Mouse (Mus musculus) neural tube, embryonic 15.5 days (tissue): Measurements from ENCODE around the gene Slc16a8. TPM values are rescaled to one million over a fixed set of nuclear protein-coding genes. Genes with fewer than 3 reads are reported as not detected.
"Not testable (repeated sequence)": the region's sequence is repeated elsewhere in the genome, so short reads cannot be mapped to it uniquely, and the experiment has no call there.

ENCODE experiments used
- ATAC-seq: fragments of 200-750 bp; cut with Nextera tagmentation; 2 replicates; pipeline ENCODE4 v1.8.0; 2017; ENCODE audit warnings: mild to moderate bottlenecking, moderate TSS enrichment, moderate library complexity; ENCODE audit not compliant: low FRiP score
- H3K27ac ChIP-seq: fragments of 300-500 bp; sonication (generic); replicated peaks from 2 replicates; pipeline ENCODE4 v1.5.1; 2015; ENCODE audit warnings: mild to moderate bottlenecking, inconsistent platforms
- H3K27me3 ChIP-seq: fragments of 300-500 bp; sonication (generic); replicated peaks from 2 replicates; pipeline ENCODE4 v1.6.1; 2015; ENCODE audit warnings: inconsistent platforms
- H3K36me3 ChIP-seq: fragments of 300-500 bp; sonication (generic); 2 replicates; pipeline ENCODE4 v1.6.1; 2015; ENCODE audit warnings: inconsistent platforms
- H3K4me1 ChIP-seq: fragments of 300-500 bp; sonication (generic); 2 replicates; pipeline ENCODE4 v1.6.1; 2015; ENCODE audit warnings: inconsistent platforms
- H3K4me2 ChIP-seq: fragments of 300-500 bp; sonication (generic); 2 replicates; pipeline ENCODE4 v1.6.1; 2015; ENCODE audit warnings: inconsistent platforms, mild to moderate bottlenecking, moderate library complexity
- H3K4me3 ChIP-seq: fragments of 300-500 bp; sonication (generic); replicated peaks from 2 replicates; pipeline ENCODE4 v1.5.1; 2015; ENCODE audit warnings: mild to moderate bottlenecking, inconsistent platforms
- H3K9ac ChIP-seq: fragments of 300-500 bp; sonication (generic); replicated peaks from 2 replicates; pipeline ENCODE4 v1.6.1; 2015; ENCODE audit warnings: mild to moderate bottlenecking, inconsistent platforms
- H3K9me3 ChIP-seq: fragments of 300-500 bp; sonication (generic); replicated peaks from 2 replicates; pipeline ENCODE4 v1.6.1; 2016; ENCODE audit warnings: inconsistent platforms
- WGBS: fragments of 180-500 bp; shearing (Covaris S2); methylation state at CpG from one replicate; pipeline ENCODE4 v1.1.7; 2015; ENCODE audit warnings: mixed read lengths; 5-methylcytosine and 5-hydroxymethylcytosine counted together
- polyA plus RNA-seq: library from polyadenylated mRNA; unstranded; fragments of >200 nt; fragmentation: Nextera tagmentation; extraction: Ambion mirVana; gene quantifications from 2 replicates; pipeline ENCODE4 v1.2.1, GENCODE M21; 2015

Slc16a8 gene
- polyA plus RNA-seq, 1 experiment from 2014 or later = 0.40 TPM

DNA sequence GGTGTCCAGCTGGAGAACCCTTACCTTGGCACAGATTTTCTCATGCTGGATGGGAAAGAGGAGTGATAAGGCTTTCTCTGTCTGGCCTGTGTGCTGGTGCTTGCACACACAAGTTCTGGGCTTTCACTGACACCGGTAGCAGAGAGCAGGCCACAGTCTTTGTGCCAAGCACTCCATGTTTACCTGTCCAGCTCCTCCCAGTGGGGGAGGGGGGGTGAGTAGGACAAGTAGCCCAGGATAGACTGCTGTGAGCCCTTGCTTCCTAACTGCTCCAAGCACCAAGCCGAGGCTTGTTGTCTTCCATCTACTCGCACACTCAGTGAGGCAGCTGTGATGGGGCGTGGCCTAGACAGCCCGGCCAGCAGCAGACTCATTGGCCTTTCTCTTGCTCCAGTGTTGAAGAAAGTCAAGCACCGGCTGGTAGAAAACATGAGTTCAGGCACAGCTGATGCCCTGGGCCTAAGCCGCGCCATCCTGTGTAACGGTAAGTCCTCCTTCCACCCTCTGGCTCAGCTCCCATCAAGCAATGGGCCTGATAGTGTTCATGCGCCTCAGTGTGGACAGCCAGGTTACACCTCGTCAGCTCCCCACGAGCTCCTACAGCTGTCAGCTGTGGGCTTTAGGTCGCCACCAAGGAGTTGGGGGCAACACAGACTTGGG lies 11.9 kb downstream of the Slc16a8 start:
- Histone ChIP-seq H3K36me3 (peaks cover 77% of the 10 kb centered on the region), H3K9me3 (no peaks in the 10 kb centered on the region), H3K27me3 (no peaks in the 10 kb centered on the region), H3K4me2 (no peak overlapping the region), H3K4me3 (no peak overlapping the region), H3K27ac (peak overlapping the region; percentile 60), H3K4me1 (peaks cover 17% of the 10 kb centered on the region), H3K9ac (no peak overlapping the region)
- WGBS = 74% methylated on average over 13 of the region's 13 CpGs
- ATAC-seq = peak; percentile 39

DNA sequence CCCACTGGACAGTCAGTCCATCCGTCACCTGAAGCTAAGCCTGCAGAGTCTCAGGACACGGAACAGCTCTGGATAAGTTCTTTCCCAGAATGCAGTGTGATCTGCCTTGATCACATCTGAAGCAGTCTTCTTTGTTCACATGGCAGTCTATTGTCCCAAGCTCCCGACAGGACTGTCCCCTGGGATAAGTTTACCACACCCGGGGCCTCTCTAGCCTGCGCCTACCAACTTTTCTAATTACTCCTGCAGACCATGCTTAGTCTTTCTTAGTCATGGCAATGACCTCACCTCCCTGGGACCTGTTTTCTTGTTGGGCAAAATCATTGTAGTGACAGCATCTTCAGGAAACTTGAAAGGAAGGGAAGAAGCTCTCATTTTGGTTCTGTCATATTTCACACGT lies 16.5 kb downstream of the Slc16a8 start:
- no peak overlapping the region for H3K4me2 ChIP-seq
- no peaks in the 10 kb centered on the region for H3K27me3 ChIP-seq
- H3K9me3 ChIP-seq = no peaks in the 10 kb centered on the region
- H3K9ac ChIP-seq = no peak overlapping the region
- ATAC-seq = no peak
- no peak overlapping the region for H3K27ac ChIP-seq
- peaks cover 4% of the 10 kb centered on the region; the same call in 1 of the 2 replicates for H3K4me1 ChIP-seq
- 65% methylated on average over 6 of the region's 6 CpGs for WGBS
- no peak overlapping the region for H3K4me3 ChIP-seq
- peaks cover 70% of the 10 kb centered on the region for H3K36me3 ChIP-seq

DNA sequence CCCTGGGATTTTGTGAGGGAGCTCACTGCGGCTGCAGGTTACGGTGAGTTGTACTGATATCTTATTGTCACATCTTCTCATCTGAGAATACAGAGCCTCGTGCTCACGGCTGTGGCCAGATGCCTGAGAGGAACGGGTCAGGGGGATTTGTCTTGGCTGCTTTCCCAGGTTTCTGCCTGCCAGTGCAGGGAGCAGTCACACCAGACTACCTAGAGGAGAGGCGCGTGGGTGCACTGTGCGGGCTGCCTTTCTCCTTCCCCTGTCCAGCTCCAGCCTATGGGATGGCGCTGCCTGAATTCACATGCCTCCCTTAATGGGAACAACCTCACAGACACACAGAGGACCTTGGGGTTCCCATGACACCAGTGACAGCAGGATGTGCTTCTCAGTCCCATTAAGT lies 19.3 kb downstream of the Slc16a8 start:
- no peak overlapping the region for H3K4me3 ChIP-seq
- ATAC-seq = no peak
- no peak overlapping the region for H3K27ac ChIP-seq
- peaks cover 70% of the 10 kb centered on the region for H3K36me3 ChIP-seq
- H3K9me3 ChIP-seq = no peaks in the 10 kb centered on the region
- no peaks in the 10 kb centered on the region for H3K27me3 ChIP-seq
- H3K4me2 ChIP-seq = no peak overlapping the region
- WGBS = 72% methylated on average over 9 of the region's 9 CpGs
- H3K4me1 ChIP-seq = peaks cover 2% of the 10 kb centered on the region
- no peak overlapping the region for H3K9ac ChIP-seq

DNA sequence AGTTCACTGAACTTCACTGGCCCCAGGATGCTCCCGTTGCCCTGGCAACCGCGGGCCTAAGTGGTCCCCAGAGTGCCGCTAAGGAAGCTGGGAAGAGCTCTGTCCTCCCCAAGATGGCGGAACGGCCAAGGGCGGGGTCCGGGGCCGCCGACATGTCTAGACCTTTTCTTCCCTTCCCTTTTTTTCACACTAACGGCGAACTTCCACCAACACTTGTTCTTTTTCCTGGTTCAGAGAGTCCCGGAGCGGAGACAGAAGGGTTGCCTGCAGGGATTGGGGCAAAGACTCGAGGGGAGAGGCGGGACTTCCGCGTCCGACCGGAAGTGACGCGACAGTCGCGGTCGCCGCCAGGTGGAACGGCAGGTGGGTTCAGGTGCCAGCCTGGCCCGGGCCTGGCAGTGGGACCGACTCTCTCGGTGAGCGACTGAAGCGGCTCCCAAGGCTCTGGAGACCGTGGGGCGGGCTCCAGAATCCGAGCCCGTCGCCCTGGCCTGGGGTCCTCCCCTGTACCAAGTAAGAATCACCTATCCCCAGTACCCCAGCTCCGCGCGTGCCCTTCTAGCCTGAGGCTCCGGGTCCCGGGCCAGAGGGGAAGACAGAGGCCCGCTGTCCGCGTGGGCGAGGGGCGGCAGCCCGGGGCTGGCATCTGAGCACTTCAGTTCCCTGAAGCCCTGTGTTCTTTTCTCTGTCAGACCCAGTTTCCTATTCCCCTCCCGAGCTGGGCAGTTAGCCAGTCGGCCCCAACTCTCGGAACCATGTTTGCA lies 25.3 kb downstream of the Slc16a8 start, which contains the start of the genes Pick1 and Gm49486:
Gene Pick1 (plus strand): TSS at position 116 of the 764 bp plus-strand sequence.
Gene Gm49486 (plus strand): TSS at position 334 of the 764 bp plus-strand sequence.
- no peaks in the 10 kb centered on the region for H3K27me3 ChIP-seq
- peak; percentile 92 for ATAC-seq
- H3K4me3 ChIP-seq = peak within 1 kb of the TSS; percentile 92
- peaks cover 24% of the 10 kb centered on the region for H3K4me1 ChIP-seq
- WGBS = under 1% methylated on average over 51 of the region's 51 CpGs
- H3K27ac ChIP-seq = peak within 1 kb of the TSS; percentile 99
- no peaks in the 10 kb centered on the region for H3K9me3 ChIP-seq
- peak within 1 kb of the TSS; percentile 93 for H3K4me2 ChIP-seq
- peak within 1 kb of the TSS; percentile 96 for H3K9ac ChIP-seq
- H3K36me3 ChIP-seq = peaks cover 22% of the 10 kb centered on the region

DNA sequence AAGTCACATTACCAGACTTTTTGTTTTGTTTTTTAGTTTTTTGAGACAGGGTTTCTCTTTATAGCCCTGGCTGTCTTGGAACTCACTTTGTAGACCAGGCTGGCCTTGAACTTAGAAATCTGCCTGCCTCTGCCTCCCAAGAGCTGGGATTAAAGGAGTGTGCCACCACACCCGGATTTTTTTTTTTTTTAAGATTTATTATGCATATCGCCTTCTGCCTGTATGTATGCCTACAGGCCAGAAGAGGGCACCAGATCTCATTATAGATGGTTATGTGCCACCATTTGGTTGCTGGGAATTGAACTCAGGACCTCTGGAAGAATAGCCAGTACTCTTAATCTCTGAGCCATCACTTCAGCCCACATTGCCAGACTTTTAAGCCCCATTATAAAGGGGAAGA lies 28.8 kb downstream of the Slc16a8 start:
- not testable (repeated sequence) for H3K4me3 ChIP-seq, H3K4me2 ChIP-seq, H3K27me3 ChIP-seq, H3K9me3 ChIP-seq, ATAC-seq, H3K36me3 ChIP-seq, H3K9ac ChIP-seq, H3K27ac ChIP-seq
- WGBS = 61% methylated on average over 2 of the region's 2 CpGs
- peaks cover 24% of the 10 kb centered on the region for H3K4me1 ChIP-seq

DNA sequence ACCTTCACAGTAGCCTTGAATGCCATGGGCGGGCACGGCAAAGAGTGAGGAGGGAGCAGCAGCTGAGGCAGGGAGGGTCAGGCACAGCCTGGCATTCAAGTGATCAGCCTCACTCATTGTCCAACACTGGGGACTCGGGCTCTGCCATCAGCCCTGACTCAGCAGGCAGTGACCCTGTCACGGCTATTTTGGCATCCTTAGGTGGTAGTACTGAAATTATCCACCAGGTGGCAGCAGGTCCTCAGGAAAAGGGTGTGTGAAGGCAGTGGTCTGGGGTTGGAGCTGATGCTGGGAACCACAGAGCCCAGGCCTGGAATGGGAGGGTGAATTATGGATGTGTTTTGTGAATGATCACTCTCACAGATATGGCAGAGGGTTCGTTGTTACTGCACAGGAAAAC lies 29.9 kb downstream of the Slc16a8 start:
- Histone ChIP-seq H3K9me3 (no peaks in the 10 kb centered on the region), H3K27ac (no peak overlapping the region; the same call in 1 of the 2 replicates), H3K36me3 (no peaks in the 10 kb centered on the region), H3K4me3 (no peak overlapping the region), H3K4me2 (peak overlapping the region; percentile 19; the same call in 1 of the 2 replicates), H3K27me3 (no peaks in the 10 kb centered on the region), H3K4me1 (peaks cover 17% of the 10 kb centered on the region), H3K9ac (0 out of 2 replicates have a peak overlapping the region, but pooled peaks have one; percentile 26)
- ATAC-seq = peak; percentile 36
- WGBS = 2% methylated on average over 5 of the region's 5 CpGs

DNA sequence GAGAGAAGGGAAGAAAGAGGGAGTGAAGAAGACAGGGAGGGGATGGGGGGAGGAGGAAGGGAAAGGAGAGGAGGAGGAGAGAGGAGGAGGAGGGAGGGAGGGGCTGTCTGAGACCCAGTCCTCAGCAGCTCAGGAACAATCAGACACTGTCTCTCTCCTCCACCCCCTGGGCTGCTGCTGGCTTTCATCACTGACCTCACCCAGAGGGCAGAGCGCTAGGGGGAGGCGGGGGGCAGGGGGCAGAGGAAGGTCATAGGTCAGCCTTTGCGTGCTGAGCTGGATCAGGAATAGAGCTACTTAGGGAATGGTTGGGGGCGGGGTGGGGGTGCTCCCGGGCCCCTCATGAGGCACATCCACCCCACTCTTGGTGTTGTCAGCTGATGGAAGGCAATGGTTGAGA lies 30.9 kb downstream of the Slc16a8 start:
- Histone ChIP-seq H3K9me3 (no peaks in the 10 kb centered on the region), H3K4me2 (no peak overlapping the region), H3K36me3 (no peaks in the 10 kb centered on the region), H3K9ac (no peak overlapping the region), H3K27me3 (no peaks in the 10 kb centered on the region), H3K4me3 (no peak overlapping the region), H3K27ac (no peak overlapping the region), H3K4me1 (peaks cover 12% of the 10 kb centered on the region)
- no peak for ATAC-seq
- 9% methylated on average over 5 of the region's 5 CpGs for WGBS

DNA sequence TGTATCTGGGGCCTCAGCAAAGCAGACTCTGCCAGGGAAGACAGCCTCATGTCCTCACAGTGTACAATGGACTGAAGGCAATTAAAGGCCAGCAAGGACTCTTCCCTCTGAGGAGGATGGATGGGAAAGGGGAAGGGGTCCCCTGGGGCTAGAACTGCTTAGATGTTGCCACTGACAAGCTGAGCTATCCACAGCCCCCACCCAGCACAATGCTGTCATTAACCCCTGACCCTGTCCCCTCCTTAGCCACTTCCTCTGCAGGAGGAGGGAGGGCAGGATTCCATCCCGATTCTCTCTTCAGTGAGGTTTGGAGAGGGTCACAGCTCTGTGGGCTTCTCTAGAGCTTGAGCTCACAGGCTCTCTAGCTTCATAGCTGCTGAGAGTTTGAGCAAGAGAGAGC lies 35.0 kb downstream of the Slc16a8 start:
- WGBS = 0% methylated on average over 1 of the region's 1 CpGs
- H3K36me3 ChIP-seq = no peaks in the 10 kb centered on the region
- no peaks in the 10 kb centered on the region for H3K9me3 ChIP-seq
- no peak overlapping the region for H3K9ac ChIP-seq
- H3K4me1 ChIP-seq = peaks cover 4% of the 10 kb centered on the region
- no peak overlapping the region for H3K4me3 ChIP-seq
- no peak for ATAC-seq
- H3K4me2 ChIP-seq = no peak overlapping the region
- no peaks in the 10 kb centered on the region for H3K27me3 ChIP-seq
- H3K27ac ChIP-seq = no peak overlapping the region

DNA sequence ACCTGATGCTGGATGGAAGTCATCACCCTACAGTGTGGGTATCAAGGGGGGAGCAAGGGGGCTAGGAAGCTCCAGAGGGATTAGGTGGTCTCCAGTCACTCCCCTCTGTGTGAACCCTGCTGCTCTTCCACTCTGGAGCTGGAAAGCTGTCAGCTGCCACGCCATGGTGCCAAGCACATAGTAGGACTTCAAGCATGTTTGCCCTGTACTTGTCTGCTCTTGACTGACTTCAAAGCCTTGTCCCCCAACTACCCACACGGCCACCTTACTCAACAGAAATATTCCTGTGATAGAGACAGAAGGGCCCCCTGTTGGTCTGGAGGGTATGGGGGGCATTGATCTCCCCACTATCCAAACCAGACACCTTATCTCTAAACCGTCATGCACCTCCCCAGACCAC lies 38.4 kb downstream of the Slc16a8 start:
- no peak overlapping the region for H3K27ac ChIP-seq
- no peaks in the 10 kb centered on the region for H3K4me1 ChIP-seq
- no peak for ATAC-seq
- no peak overlapping the region for H3K9ac ChIP-seq
- no peak overlapping the region for H3K4me3 ChIP-seq
- no peaks in the 10 kb centered on the region for H3K9me3 ChIP-seq
- 83% methylated on average over 3 of the region's 3 CpGs for WGBS
- H3K27me3 ChIP-seq = no peaks in the 10 kb centered on the region
- H3K4me2 ChIP-seq = no peak overlapping the region
- no peaks in the 10 kb centered on the region for H3K36me3 ChIP-seq

DNA sequence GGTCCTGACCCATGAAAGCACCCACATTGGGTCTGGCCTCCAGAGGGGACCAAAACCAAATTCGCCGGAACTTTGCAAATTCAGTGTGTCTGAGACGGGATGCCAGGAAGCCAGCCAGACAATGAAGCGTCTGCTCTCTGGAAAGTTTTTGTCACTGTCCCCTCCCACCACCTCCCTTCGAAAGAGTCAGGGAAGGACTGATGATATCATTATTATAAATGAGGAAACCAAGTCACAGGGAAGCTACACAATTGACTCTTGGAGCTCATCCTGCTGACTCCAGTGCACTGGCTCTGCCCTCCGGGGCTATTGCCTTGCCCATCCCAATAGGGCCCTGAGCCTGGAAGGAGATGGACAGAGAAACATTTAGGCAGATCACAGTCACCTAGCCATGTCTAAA lies 41.0 kb downstream of the Slc16a8 start:
- H3K4me2 ChIP-seq = no peak overlapping the region
- H3K9me3 ChIP-seq = no peaks in the 10 kb centered on the region
- no peak for ATAC-seq
- WGBS = 79% methylated on average over 6 of the region's 6 CpGs
- H3K27me3 ChIP-seq = no peaks in the 10 kb centered on the region
- H3K27ac ChIP-seq = no peak overlapping the region
- no peak overlapping the region for H3K9ac ChIP-seq
- H3K4me1 ChIP-seq = no peaks in the 10 kb centered on the region
- H3K4me3 ChIP-seq = no peak overlapping the region
- no peaks in the 10 kb centered on the region for H3K36me3 ChIP-seq

DNA sequence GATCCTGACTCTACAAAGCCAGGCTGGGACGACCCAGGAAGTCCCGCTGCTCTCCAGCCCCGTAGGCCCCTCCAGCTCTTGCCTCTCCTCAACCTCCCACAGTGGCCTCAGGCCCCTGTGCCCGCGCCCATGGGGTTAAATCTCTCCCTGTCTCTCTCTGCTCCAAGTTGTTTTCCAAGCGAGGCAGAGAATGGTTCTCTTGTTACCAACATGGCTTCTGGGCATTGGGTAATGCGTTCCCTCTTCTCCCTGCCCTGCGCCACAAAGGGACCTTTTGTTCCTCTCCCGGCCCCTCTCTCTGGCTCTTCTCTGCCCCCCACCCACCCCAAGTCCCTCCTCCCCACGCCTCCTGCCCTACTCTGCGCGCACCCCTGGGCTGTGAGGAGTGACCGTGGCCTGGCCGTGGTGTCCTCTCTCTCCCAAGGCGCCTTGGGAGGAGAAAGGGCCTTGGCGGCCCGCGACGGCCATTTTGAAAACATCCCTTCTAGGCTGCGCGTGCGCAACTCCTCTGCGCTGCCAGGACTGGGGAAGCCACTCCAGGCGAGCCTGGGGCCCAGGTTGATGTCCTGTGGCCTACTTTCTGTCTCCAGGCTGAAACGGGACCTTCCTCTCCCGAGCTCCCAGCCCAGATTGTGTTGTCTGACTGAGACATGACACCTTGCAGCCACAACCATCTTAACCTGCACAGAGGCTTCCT lies 41.7 kb downstream of the Slc16a8 start:
- H3K4me2 ChIP-seq = no peak overlapping the region
- no peak overlapping the region for H3K27ac ChIP-seq
- H3K36me3 ChIP-seq = no peaks in the 10 kb centered on the region
- H3K27me3 ChIP-seq = no peaks in the 10 kb centered on the region
- ATAC-seq = no peak
- H3K9me3 ChIP-seq = no peaks in the 10 kb centered on the region
- 87% methylated on average over 26 of the region's 26 CpGs for WGBS
- no peak overlapping the region for H3K4me3 ChIP-seq
- H3K4me1 ChIP-seq = no peaks in the 10 kb centered on the region
- no peak overlapping the region for H3K9ac ChIP-seq
